Mouse (Mus musculus) spleen, adult 2 months (tissue): Measurements from ENCODE around the gene Ppp2r2c.

Experiments used
- CTCF ChIP-seq: fragments of 200-500 bp; IDR thresholded peaks from 2 replicates; pipeline ENCODE4 v1.5.1; 2011; ENCODE audit warnings: mild to moderate bottlenecking, inconsistent platforms; ENCODE audit not compliant: insufficient read depth, insufficient read length, insufficient replicate concordance; ENCODE audit errors: extremely low read depth
- POLR2A ChIP-seq: fragments of 200-500 bp; IDR thresholded peaks from 2 replicates; pipeline ENCODE4 v1.6.1; 2011; ENCODE audit warnings: low read depth, low read length, inconsistent platforms

- no peak for TF ChIP-seq CTCF
- no peak for TF ChIP-seq POLR2A
Measured at GRCm38 (mm10) chr5:36856529-36856928, 11.8 kb upstream of the Ppp2r2c start.
